Mouse (Mus musculus): ENCODE data around the gene Mrvi1. TPM values are rescaled to one million over a fixed set of nuclear protein-coding genes. Genes with fewer than 3 reads are reported as not detected.

Gene Mrvi1
- total RNA-seq, 2 experiments from 2014 or later: 0.91 TPM; not detected in 1

- peak; percentile 23; the same call in 1 of the 2 replicates for ATAC-seq (replicated peaks; ENCODE audit: poor library complexity)
Observed at GRCm38 (mm10) chr7:110893943-110894610, 88.2 kb downstream of the Mrvi1 start.

GRCm38 (mm10) chr7:110891501-110891986, 90.7 kb downstream of the Mrvi1 start:
- ATAC-seq (replicated peaks; ENCODE audit: poor library complexity): peak; percentile 80

GRCm38 (mm10) chr7:110881746-110882333, 100.4 kb downstream of the Mrvi1 start:
- ATAC-seq (replicated peaks; ENCODE audit: poor library complexity): no peak

- peak; percentile 42; the same call in 1 of the 2 replicates for ATAC-seq (replicated peaks; ENCODE audit: poor library complexity)
Observed at GRCm38 (mm10) chr7:110878028-110878427, 104.2 kb downstream of the Mrvi1 start.

DNA sequence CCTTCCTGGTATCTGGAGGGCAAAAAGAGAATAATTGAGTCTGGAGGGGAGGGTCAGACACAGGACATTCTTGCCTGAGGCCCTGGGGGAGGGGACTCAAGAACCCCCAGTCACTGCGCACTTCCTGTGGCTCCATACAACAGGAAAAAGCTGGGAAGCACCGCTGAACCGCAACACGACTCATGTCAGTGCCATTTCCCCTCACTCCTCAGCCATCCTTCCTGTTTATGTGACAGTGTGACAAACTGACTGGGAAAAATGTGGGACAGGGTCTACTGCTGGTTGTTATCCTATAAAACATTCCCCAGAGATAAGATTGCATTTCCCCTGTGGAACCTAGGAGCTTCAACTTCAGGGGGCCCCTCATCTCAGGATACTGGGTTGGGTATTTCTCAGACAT, 105.3 kb downstream of the Mrvi1 start:
- peak; percentile 40 for ATAC-seq (replicated peaks; ENCODE audit: poor library complexity)

DNA sequence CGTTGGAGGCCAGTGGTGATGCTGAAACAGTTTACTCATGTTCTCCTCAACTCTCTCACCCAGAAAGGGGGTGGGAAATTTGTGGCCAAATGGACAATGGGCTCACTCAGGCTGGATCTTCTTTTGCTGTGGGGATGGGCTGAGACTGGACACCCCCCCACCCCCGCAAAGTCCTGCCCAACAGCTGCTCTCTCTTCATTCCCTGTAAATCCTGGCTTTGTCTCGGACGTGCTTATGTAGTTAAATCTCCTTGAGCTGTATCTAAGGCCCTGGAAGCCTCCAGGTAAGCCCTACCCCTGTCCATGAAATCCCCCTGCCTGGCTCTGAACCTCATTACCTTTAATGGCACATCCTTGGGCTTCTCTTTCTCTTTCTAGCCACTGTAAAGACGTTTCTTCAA, 113.5 kb downstream of the Mrvi1 start:
- no peak for ATAC-seq (replicated peaks; ENCODE audit: poor library complexity)

GRCm38 (mm10) chr7:110867116-110867515, 115.1 kb downstream of the Mrvi1 start:
- no peak for ATAC-seq (replicated peaks; ENCODE audit: poor library complexity)

- no peak for ATAC-seq (replicated peaks; ENCODE audit: poor library complexity)
Observed at GRCm38 (mm10) chr7:110866021-110866420, 116.2 kb downstream of the Mrvi1 start.

- no peak for ATAC-seq (replicated peaks; ENCODE audit: poor library complexity)
Observed at GRCm38 (mm10) chr7:110865570-110865969, 116.7 kb downstream of the Mrvi1 start.

DNA sequence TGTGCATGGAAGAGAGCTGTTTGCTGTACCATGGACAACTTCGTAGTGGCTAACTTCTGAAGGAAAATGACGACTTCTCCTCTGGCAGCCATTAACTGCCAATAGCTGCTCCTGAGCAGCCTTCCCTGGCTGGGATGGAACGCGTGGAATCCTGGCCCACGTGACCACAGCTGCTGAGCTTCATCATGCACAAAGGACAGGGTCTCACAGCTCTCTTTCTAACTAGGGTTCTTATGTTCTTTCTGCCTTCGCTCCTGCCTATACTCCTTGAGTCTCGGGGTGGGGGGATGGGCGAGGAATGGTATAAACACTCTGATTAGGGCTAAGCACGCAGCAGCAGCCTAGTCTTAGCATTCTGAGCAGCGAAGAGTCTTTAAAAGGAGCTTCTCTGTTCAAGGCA, 117.2 kb downstream of the Mrvi1 start:
- no peak for ATAC-seq (replicated peaks; ENCODE audit: poor library complexity)

DNA sequence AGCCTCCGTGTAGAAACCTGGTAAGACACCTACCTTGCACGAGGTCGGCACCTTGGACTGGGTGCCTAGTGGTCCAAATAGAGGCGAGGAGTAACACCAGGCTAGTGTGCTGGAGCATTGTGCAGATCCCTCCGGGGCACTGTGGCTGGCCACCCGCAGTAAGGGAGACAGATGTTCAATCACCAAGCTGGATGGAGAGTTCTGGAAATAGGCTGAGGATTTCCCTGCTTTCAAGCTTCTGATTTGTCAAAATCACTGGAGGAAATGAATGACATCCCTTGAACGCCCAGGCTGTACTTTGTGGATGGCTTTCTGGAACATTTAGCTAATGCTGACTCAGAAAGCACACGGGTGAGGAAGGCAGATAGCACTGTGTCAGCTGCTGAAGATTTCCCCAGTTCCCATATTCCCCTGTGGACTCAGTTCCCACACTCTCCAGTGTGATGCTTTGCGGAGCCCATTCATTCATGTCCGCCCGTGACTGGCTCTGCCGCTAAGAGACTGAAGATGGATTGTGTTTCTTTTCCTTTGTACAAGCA, 119.4 kb downstream of the Mrvi1 start, which contains the start of gene Lyve1:
TSS of gene Lyve1 (minus strand) at position 489 of the 539 bp plus-strand sequence.
- no peak for ATAC-seq (replicated peaks; ENCODE audit: poor library complexity)

GRCm38 (mm10) chr7:110860129-110860528, 122.1 kb downstream of the Mrvi1 start:
- ATAC-seq (replicated peaks; ENCODE audit: poor library complexity): peak; percentile 78

DNA sequence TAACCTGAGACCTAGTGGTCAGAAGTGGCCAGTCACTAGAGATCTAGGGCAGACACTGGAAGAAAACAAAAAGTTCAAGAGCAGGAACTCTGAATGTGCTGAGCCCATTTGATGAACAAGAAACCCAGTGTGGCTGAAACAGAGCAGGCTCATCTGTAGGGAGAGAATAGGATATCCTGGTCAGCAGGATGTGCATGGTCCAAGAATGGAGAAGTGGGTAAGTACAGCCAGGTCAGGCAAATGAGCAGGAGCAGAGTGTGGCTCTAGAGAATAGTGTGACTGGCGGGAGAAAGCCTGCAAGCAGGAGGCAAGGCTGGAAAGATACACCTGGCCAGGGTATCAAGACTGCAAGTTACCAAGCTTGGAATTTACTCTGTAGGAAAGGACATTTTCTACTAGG, 126.7 kb downstream of the Mrvi1 start:
- peak; percentile 55 for ATAC-seq (replicated peaks; ENCODE audit: poor library complexity)

- no peak for ATAC-seq (replicated peaks; ENCODE audit: poor library complexity)
Observed at GRCm38 (mm10) chr7:110854927-110855546, 127.2 kb downstream of the Mrvi1 start.

- ATAC-seq (replicated peaks; ENCODE audit: poor library complexity): no peak
Observed at GRCm38 (mm10) chr7:110854519-110854918, 127.7 kb downstream of the Mrvi1 start.

DNA sequence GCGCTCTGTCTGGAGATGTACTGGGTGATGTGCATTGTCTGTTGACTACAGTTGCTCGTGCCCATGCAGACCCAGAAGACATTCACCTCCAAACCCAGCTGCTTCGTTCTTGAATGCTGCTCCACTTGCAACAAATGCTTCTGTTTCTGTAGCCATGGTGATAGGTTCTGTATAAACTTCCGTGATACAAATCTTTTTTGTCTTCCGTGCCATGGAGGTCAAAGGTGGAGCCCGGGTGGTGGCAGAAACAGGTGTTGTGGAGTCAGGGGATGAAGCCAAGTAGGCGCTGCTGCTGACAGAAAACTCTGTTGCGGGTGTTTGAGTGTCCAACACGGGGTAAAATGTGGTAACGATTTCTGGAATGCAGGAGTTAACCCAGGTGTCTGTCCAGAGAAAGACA, 128.7 kb downstream of the Mrvi1 start:
- ATAC-seq (replicated peaks; ENCODE audit: poor library complexity): no peak

GRCm38 (mm10) chr7:110851541-110852203, 130.6 kb downstream of the Mrvi1 start:
- no peak for ATAC-seq (replicated peaks; ENCODE audit: poor library complexity)

DNA sequence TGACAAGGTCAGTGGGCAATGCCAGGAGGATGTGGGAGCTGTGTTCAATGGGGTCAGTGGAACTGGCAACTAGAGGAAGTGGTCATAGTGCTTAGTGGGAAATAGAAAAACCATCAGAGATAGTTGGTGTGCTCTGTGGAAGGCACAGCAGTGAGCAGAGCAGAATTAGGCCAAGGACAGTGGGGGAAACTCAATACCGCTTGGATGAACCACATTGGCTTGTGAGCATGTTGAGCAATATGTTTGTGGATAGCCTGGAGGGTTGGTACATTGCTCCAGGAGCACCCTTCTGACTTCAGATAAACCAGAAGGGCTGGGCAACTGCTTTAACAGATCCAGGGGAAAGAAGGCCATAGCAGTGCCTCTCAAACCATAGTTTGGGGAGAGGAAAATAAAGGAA, 133.9 kb downstream of the Mrvi1 start:
- ATAC-seq (replicated peaks; ENCODE audit: poor library complexity): peak; percentile 30

- no peak for ATAC-seq (replicated peaks; ENCODE audit: poor library complexity)
Observed at GRCm38 (mm10) chr7:110847321-110847720, 134.9 kb downstream of the Mrvi1 start.

- peak; percentile 92 for ATAC-seq (replicated peaks; ENCODE audit: poor library complexity)
Observed at GRCm38 (mm10) chr7:110843916-110844874, 138.1 kb downstream of the Mrvi1 start, which contains the start of gene Rnf141. Gene Rnf141, minus strand, starts transcription at chr7:110844457.
